Mouse (Mus musculus): Measurements from ENCODE around the gene Slc35e3. TPM values are rescaled to one million over a fixed set of nuclear protein-coding genes. Genes with fewer than 3 reads are reported as not detected.

Slc35e3 gene
- polyA plus RNA-seq, 1 experiment from 2014 or later: 22.4 TPM

DNA sequence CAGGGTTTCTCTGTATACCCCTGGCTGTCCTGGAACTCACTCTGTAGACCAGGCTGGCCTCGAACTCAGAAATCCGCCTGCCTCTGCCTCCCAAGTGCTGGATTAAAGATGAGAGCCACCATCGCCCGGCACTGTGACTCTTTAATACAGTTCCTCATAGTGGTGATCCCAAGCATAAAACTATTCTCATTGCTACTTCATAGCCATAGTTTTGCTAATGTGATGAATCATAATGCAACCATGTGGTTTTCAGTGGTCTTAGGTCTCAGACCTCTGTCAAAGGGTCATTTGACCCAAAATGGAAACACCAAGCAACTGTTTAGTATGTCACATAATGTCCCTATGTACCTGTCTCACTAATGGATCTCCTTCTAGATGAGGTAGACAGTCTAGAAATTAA lies 50.6 kb downstream of the Slc35e3 start:
- 94% methylated on average over 4 of the region's 4 CpGs for WGBS
- H3K27me3 ChIP-seq (ENCODE audit: poor library complexity, severe bottlenecking): no peaks in the 10 kb centered on the region
- H3K9me3 ChIP-seq: no peaks in the 10 kb centered on the region
- H3K4me3 ChIP-seq: no peak overlapping the region
- H3K36me3 ChIP-seq (replicated peaks): peaks cover 97% of the 10 kb centered on the region
- H3K4me1 ChIP-seq: no peaks in the 10 kb centered on the region
- H3K27ac ChIP-seq: no peak overlapping the region
- DNase-seq (ENCODE audit: extremely low spot score, low spot score): no peak

DNA sequence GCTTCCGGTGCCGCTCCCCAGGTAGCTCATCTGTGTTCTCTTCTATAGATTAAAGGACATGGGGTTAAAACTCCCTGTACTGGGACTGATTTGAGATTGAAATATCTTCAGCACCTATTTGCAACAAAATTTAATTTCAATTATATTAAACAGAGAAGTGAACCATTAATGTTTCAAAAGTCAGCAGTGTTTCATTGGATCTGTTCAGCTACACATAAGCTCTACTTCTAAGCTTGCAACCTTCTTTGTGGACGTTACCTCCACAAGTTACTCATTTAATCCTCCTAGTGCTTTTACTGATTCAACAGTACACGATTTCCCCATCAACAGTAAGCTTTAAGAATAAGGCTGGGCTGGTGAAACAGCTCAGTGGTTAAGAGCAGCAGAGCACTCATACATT lies 51.1 kb downstream of the Slc35e3 start:
- DNase-seq (ENCODE audit: extremely low spot score, low spot score): no peak
- Histone ChIP-seq H3K36me3 (replicated peaks) (peaks cover 97% of the 10 kb centered on the region), H3K27me3 (ENCODE audit: poor library complexity, severe bottlenecking) (no peaks in the 10 kb centered on the region), H3K4me1 (no peaks in the 10 kb centered on the region), H3K9me3 (no peaks in the 10 kb centered on the region), H3K27ac (no peak overlapping the region), H3K4me3 (no peak overlapping the region)
- WGBS: 95% methylated on average over 4 of the region's 4 CpGs

DNA sequence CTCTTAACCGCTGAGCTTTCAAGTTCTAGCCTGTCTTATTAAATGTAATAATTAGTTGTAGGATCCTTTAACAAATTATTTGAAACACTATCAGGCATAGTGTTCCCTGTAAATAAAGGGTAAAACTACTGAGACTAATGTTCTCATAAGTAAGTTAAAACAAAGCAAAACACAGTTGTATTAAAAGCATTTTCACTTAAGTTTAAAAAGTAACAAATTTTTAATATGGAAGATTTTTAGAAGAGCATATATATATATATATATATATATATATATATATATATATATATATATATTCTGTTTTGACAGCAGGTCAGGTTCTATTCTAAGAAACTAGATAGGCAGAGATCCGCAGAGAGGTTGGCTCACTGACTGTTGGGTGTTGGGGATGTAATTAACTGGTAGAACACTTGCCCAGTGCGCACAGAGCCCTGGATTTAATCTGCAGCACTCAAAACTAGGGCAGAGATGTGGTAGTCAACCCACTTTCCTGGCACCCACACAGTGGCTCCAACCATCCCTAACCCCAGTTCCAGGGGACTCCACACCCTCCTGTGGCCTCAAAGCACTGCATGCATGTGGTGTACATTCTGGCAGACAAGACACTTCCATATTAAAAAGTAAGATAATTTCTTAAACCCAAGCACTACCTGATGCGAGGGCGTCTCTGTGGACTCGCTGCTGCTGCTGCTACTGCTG lies 51.8 kb downstream of the Slc35e3 start:
- no peak for DNase-seq (ENCODE audit: extremely low spot score, low spot score)
- Histone ChIP-seq H3K27ac (no peak overlapping the region), H3K4me3 (no peak overlapping the region), H3K36me3 (replicated peaks) (peaks cover 97% of the 10 kb centered on the region), H3K9me3 (no peaks in the 10 kb centered on the region), H3K27me3 (ENCODE audit: poor library complexity, severe bottlenecking) (no peaks in the 10 kb centered on the region), H3K4me1 (no peaks in the 10 kb centered on the region)
- 97% methylated on average over 6 of the region's 6 CpGs for WGBS

DNA sequence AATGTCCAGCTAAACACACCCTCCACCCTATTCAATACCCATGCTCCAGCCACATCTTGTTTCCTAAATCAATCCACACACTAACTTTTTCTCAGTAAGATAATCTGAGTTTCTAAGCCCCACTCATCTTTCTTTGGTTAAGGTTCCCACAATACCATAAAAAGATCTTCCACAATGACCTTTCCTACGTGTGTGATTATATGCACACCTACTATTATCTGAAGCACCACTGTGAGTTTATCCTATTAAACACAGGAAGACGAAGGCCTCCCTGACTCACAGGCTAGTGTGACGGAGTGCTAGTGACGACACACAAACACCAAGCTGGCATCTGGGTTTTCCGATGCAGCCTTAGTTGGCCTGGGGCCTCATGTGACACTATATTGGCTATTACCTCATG lies 53.2 kb downstream of the Slc35e3 start:
- H3K4me1 ChIP-seq: no peaks in the 10 kb centered on the region
- no peaks in the 10 kb centered on the region for H3K27me3 ChIP-seq (ENCODE audit: poor library complexity, severe bottlenecking)
- no peaks in the 10 kb centered on the region for H3K9me3 ChIP-seq
- 96% methylated on average over 5 of the region's 5 CpGs for WGBS
- H3K27ac ChIP-seq: no peak overlapping the region
- peaks cover 96% of the 10 kb centered on the region for H3K36me3 ChIP-seq (replicated peaks)
- no peak for DNase-seq (ENCODE audit: extremely low spot score, low spot score)
- no peak overlapping the region for H3K4me3 ChIP-seq

DNA sequence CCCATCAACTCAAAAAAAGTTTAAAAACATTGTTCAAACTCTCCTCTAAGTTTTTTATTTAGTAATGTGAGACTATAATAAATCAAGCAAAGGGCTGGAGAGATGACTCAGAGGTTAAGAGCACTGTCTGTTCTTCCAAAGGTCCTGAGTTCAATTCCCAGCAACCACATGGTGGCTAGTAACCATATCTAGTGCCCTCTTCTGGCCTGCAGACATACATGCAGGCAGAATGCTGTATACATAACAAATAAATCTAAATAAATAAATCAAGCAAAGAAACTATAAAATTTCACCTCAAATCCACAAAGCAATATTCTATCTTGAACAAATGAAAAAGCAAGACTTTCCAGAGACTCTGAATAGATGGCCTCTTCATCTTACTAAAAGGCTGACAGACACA lies 54.0 kb downstream of the Slc35e3 start:
- H3K27me3 ChIP-seq (ENCODE audit: poor library complexity, severe bottlenecking): no peaks in the 10 kb centered on the region
- DNase-seq (ENCODE audit: extremely low spot score, low spot score): no peak

DNA sequence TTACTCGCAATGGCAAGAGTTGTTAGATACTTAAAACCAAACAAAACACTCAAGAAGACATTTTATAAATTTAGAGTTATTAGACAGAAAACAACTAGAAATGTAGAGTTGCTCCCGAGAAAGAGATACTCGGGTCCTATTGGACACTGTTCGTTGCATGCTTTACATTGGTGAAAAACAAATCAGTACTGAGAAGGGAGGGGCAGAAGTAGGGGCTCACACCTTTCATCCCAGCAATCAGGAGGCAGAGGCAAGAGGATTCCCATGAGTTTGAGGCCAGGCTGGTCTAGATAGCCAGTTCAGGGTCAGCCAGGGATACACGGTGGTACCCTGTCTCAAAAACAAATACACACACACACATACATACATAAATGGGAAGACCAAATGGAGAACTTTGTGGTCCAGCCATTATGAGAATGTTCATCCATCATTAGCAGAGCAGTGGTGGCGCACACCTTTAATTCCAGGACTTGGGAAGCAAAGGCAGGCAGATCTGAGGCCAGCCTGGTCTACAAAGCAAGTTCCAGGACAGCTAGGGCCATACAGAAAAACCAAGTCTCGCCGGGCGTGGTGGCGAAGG lies 54.7 kb downstream of the Slc35e3 start:
- WGBS: 95% methylated on average over 10 of the region's 10 CpGs
- DNase-seq (ENCODE audit: extremely low spot score, low spot score): no peak
- Histone ChIP-seq H3K27me3 (ENCODE audit: poor library complexity, severe bottlenecking) (no peaks in the 10 kb centered on the region), H3K27ac (no peak overlapping the region), H3K9me3 (no peaks in the 10 kb centered on the region), H3K36me3 (replicated peaks) (peaks cover 89% of the 10 kb centered on the region), H3K4me3 (no peak overlapping the region), H3K4me1 (no peaks in the 10 kb centered on the region)

More for the DNA sequence above, 54.0 kb downstream of the Slc35e3 start:
- no peak overlapping the region for H3K27ac ChIP-seq
- H3K4me1 ChIP-seq: no peaks in the 10 kb centered on the region
- H3K4me3 ChIP-seq: no peak overlapping the region
- peaks cover 96% of the 10 kb centered on the region for H3K36me3 ChIP-seq (replicated peaks)
- H3K9me3 ChIP-seq: no peaks in the 10 kb centered on the region

DNA sequence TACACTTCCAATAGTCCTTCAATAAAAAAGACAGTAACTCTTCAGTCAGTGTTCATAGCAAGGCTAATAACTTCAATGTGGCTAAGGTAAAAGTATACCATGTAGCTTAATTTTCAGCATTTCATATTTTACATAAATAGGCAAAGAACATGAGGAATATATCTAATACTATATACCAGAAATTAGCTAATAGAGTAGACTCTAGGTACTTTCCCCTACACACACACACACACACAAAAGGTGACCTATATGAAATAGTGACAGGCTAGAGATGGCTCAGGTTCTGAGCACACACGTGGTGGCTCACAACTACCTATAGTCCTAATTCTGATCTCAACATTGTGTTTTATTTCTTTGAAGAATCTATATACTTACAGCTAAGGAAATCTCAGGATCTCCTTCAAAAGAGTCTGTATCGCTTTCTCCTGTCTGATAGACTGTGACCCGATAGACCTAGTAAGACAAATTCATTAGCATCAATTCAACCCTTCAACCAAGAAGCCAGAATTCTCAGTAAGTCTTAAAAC lies 55.3 kb downstream of the Slc35e3 start:
- Histone ChIP-seq H3K4me1 (no peaks in the 10 kb centered on the region), H3K9me3 (no peaks in the 10 kb centered on the region), H3K27ac (no peak overlapping the region), H3K27me3 (ENCODE audit: poor library complexity, severe bottlenecking) (no peaks in the 10 kb centered on the region), H3K36me3 (replicated peaks) (peaks cover 82% of the 10 kb centered on the region), H3K4me3 (no peak overlapping the region)
- DNase-seq (ENCODE audit: extremely low spot score, low spot score): no peak
- 97% methylated on average over 3 of the region's 3 CpGs for WGBS

DNA sequence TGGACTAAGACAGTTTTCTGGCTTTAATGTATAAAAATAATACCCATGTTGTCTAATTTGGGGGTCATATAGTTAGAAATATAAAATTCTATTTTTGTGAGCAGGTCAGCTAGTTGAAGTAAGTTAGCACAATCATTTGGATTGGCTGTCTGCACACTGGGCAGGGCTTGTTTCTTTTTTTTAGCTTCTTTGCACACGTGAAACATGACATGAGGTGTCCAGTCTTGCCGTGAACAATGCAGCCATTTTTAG lies 56.1 kb downstream of the Slc35e3 start:
- Histone ChIP-seq H3K27me3 (ENCODE audit: poor library complexity, severe bottlenecking) (no peaks in the 10 kb centered on the region), H3K36me3 (replicated peaks) (peaks cover 74% of the 10 kb centered on the region), H3K4me1 (no peaks in the 10 kb centered on the region), H3K9me3 (no peaks in the 10 kb centered on the region), H3K27ac (no peak overlapping the region), H3K4me3 (no peak overlapping the region)
- no peak for DNase-seq (ENCODE audit: extremely low spot score, low spot score)
- WGBS: 88% methylated on average over 2 of the region's 2 CpGs

DNA sequence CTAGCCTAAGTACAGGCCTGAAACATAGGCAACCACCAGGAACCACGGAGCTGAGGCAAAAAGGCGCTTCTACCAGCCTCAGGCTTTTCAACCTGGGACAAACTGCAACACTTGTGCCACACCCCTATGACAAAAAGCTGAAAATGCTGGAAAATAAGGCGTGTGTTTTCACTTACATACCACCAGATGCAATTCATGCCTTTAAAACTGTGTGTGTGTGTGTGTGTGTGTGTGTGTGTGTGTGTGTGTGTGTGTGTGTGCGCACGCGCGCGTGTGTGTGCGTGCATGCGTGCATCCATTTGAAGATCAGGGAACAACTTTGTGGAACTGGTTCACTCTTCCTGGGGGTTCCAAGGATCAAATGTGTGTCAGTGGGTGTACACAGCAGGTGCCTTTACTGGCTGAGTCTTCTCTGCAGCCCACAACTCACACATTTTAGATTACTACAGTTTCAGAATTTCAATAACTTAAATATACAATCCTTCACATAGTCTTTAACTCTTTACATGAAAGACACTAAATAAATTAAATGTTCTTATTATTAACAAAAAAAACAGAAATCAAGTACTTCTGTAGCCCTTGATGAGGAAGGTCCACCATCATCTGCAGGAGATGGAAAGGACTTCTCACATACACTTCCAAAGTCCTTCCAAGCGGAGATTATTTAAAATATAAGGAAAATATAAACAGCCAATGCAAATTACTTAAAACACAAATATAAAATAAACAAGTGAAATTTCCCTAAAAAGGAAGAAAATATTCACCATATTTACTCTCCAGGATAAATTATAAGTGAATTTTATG lies 56.7 kb downstream of the Slc35e3 start:
- no peak overlapping the region for H3K27ac ChIP-seq
- H3K9me3 ChIP-seq: no peaks in the 10 kb centered on the region
- no peaks in the 10 kb centered on the region for H3K27me3 ChIP-seq (ENCODE audit: poor library complexity, severe bottlenecking)
- H3K36me3 ChIP-seq (replicated peaks): peaks cover 69% of the 10 kb centered on the region
- H3K4me3 ChIP-seq: no peak overlapping the region
- WGBS: 95% methylated on average over 11 of the region's 11 CpGs
- H3K4me1 ChIP-seq: no peaks in the 10 kb centered on the region
- DNase-seq (ENCODE audit: extremely low spot score, low spot score): no peak

DNA sequence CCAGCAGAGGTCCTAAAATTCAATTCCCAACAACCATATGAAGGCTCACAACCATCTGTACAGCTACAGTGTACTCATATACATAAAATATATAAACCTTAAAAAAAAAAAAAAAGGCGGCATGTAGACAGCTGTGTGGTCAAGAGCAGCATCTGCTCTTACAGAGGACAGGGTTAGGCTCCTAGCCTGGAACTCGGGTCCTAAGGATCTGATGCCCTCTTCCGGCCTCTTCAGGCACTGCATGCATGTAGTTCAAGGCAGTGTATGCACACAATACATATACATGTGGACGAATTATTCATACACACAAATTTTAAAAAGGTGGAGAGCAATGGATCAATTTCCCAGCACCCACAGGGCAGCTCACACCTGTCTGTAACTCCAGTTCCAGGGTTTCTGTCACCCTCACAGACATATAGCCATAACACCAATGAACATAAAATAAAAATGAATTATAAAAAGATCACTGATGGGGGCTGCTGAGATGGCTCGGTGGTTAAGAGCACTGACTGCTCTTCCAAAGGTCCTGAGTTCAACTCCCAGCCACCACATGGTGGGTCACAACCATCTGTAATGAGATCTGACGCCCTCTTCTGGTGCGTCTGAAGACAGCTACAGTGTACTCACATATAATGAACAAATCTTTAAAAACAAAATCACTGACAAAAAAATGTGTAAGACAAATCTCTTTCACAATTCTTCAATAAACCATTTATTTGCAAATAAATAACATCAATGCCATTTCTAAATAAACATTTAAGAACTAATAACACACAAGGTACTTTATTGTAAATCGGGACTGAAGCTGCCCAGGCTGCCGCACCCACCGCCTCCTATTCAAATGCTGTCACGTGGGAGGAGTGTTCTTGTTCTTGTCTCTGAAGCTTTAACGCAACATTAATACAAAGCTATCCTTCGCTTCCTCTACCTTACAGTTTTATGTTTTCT lies 57.7 kb downstream of the Slc35e3 start:
- DNase-seq (ENCODE audit: extremely low spot score, low spot score): no peak
- H3K27ac ChIP-seq: no peak overlapping the region
- no peak overlapping the region for H3K4me3 ChIP-seq
- H3K36me3 ChIP-seq (replicated peaks): peaks cover 64% of the 10 kb centered on the region
- H3K4me1 ChIP-seq: no peaks in the 10 kb centered on the region
- no peaks in the 10 kb centered on the region for H3K27me3 ChIP-seq (ENCODE audit: poor library complexity, severe bottlenecking)
- no peaks in the 10 kb centered on the region for H3K9me3 ChIP-seq
- WGBS: 85% methylated on average over 13 of the region's 13 CpGs

DNA sequence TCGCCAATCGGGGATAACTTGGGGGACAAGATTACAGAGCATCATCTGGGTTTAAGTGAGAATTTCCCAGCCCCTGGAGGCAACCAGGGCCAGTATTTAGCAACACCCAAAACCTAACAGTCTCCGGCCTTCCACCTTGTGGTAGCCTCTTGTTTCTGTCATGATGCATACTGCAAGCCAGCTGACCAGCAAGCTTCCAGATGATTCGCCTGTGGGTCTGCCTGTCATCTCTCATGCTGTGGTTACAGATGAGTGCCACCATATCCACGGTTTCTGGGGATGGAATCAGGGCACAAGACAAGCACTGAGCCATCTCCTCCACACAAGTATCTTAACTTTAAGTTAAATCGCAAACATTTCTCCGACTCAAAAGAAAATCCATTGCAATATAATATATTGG lies 58.6 kb downstream of the Slc35e3 start:
- peaks cover 57% of the 10 kb centered on the region for H3K36me3 ChIP-seq (replicated peaks)
- no peak overlapping the region for H3K4me3 ChIP-seq
- 88% methylated on average over 7 of the region's 7 CpGs for WGBS
- H3K4me1 ChIP-seq: no peaks in the 10 kb centered on the region
- no peaks in the 10 kb centered on the region for H3K9me3 ChIP-seq
- DNase-seq (ENCODE audit: extremely low spot score, low spot score): no peak
- no peak overlapping the region for H3K27ac ChIP-seq
- no peaks in the 10 kb centered on the region for H3K27me3 ChIP-seq (ENCODE audit: poor library complexity, severe bottlenecking)

DNA sequence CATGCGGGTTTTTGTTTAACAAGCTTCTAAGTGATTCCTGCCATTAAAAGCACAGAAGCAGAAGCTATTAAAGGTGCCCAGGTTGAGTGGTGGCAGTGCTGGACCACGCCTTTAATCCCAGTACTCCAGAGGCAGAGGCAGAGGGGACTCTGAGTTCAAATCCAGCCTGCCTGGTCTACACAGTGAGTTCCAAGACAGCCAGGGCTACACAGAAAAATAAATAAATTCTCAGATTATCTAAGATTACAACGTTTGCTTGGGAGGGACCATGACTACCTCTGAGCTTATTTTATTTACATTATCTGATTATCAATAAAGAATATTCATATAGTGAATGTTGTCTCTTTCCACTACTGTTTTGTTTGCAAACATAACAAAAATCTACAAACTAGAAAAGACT lies 59.1 kb downstream of the Slc35e3 start:
- no peak for DNase-seq (ENCODE audit: extremely low spot score, low spot score)
- Histone ChIP-seq H3K4me3 (no peak overlapping the region), H3K4me1 (no peaks in the 10 kb centered on the region), H3K9me3 (no peaks in the 10 kb centered on the region), H3K36me3 (replicated peaks) (peaks cover 51% of the 10 kb centered on the region), H3K27ac (no peak overlapping the region), H3K27me3 (ENCODE audit: poor library complexity, severe bottlenecking) (no peaks in the 10 kb centered on the region)
- 83% methylated on average over 3 of the region's 3 CpGs for WGBS

Data from forebrain, embryonic 10.5 days (tissue).